Mouse (Mus musculus): ENCODE results near the gene Rabep2. TPM values are rescaled to one million over a fixed set of nuclear protein-coding genes. Genes with fewer than 3 reads are reported as not detected.

Gene Rabep2
- polyA plus RNA-seq, 2 experiments: 30.7 to 35.2 TPM

DNA sequence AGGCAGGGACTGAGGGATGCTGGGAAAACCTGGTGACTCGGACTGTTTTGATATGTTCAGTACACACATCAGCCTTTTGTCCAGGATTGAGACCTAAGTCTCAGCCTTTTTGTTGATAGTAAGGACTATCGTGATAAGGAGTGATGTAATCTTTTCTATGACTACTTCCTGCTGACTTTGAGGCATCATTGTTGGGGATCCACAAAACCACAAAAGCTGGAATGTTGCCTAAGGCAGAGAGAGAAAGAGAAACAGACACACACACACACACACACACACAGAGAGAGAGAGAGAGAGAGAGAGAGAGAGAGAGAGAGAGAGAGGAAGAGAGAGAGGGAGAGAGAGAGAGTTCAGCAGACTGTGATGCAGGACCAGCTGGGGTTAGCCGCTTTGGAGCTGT, 10.1 kb upstream of the Rabep2 start:
- WGBS: 69% methylated on average over 3 of the region's 3 CpGs
- ATAC-seq (ENCODE audit: low FRiP score, low read depth) (no peak), DNase-seq (ENCODE audit: low spot score) (no peak)
- H3K27ac ChIP-seq (replicated peaks; ENCODE audit: low read depth, low read length): no peak overlapping the region
- no peak overlapping the region for H3K9ac ChIP-seq (ENCODE audit: low read depth, low read length, severe bottlenecking)
- H3K9me3 ChIP-seq (ENCODE audit: control insufficient read depth, low read length): no peaks in the 10 kb centered on the region
- no peak for TF ChIP-seq POLR2A (IDR thresholded peaks at IDR 0.05; ENCODE audit: borderline replicate concordance, extremely low read depth, insufficient read depth, insufficient read length)
- H3K4me3 ChIP-seq (replicated peaks; ENCODE audit: low read length): no peak overlapping the region
- no peaks in the 10 kb centered on the region for H3K27me3 ChIP-seq (ENCODE audit: control insufficient read depth, insufficient read depth, low read length)
- H3K36me3 ChIP-seq (ENCODE audit: control insufficient read depth, insufficient read depth, low read length): no peaks in the 10 kb centered on the region
- H3K4me2 ChIP-seq (replicated peaks; ENCODE audit: low read depth, low read length, severe bottlenecking): no peak overlapping the region
- no peaks in the 10 kb centered on the region for H3K4me1 ChIP-seq (ENCODE audit: control insufficient read depth, insufficient read depth, low read length)

DNA sequence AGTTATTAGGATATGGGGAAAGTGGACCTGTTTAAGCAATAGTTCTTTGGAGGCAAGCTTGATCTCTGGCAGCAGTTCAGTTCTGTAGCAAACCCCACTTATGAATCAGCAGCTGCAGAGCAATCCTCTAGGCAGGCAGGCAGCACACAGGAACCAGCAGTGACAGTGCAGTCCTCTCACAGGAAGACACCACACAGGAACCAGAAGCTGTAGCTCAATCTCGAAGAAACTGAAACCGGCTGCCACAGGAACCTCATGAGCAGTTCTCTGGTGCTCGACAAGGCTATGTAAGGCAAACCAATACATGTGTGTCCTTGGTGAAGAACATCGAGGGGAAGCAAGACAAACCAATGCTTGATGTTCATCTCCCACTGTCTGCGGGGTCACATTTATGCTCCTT, 6.8 kb upstream of the Rabep2 start:
- Histone ChIP-seq H3K4me1 (ENCODE audit: control insufficient read depth, insufficient read depth, low read length) (no peaks in the 10 kb centered on the region), H3K4me3 (replicated peaks; ENCODE audit: low read length) (no peak overlapping the region), H3K9ac (ENCODE audit: low read depth, low read length, severe bottlenecking) (no peak overlapping the region), H3K27ac (replicated peaks; ENCODE audit: low read depth, low read length) (no peak overlapping the region), H3K36me3 (ENCODE audit: control insufficient read depth, insufficient read depth, low read length) (no peaks in the 10 kb centered on the region), H3K27me3 (ENCODE audit: control insufficient read depth, insufficient read depth, low read length) (no peaks in the 10 kb centered on the region), H3K9me3 (ENCODE audit: control insufficient read depth, low read length) (no peaks in the 10 kb centered on the region), H3K4me2 (replicated peaks; ENCODE audit: low read depth, low read length, severe bottlenecking) (no peak overlapping the region)
- no peak for TF ChIP-seq POLR2A (IDR thresholded peaks at IDR 0.05; ENCODE audit: borderline replicate concordance, extremely low read depth, insufficient read depth, insufficient read length)
- DNase-seq (ENCODE audit: low spot score) (no peak), ATAC-seq (ENCODE audit: low FRiP score, low read depth) (no peak)
- WGBS: 88% methylated on average over 5 of the region's 5 CpGs

DNA sequence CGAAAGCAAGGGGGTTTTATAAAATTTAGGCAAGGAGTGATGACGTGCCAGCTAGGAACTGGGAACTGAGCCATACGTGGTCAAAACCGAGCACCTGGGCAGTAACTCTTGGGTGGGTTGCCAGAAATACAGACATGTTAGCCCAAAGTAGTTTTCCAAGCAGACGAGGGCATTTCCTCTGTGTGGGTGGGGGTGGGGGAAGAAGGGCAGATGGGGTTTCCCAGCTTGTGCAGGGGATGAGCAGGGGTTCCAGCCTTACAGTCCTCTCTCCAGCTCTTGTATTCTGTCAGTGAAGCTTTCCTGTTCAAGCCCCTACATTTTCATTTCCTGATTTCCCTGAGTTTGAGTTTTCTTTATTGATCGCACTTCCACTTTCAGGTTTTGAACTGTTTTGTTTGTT, 4.4 kb upstream of the Rabep2 start:
- H3K4me1 ChIP-seq (ENCODE audit: control insufficient read depth, insufficient read depth, low read length): peaks cover 8% of the 10 kb centered on the region
- no peak overlapping the region for H3K27ac ChIP-seq (replicated peaks; ENCODE audit: low read depth, low read length)
- no peaks in the 10 kb centered on the region for H3K9me3 ChIP-seq (ENCODE audit: control insufficient read depth, low read length)
- no peaks in the 10 kb centered on the region for H3K36me3 ChIP-seq (ENCODE audit: control insufficient read depth, insufficient read depth, low read length)
- H3K27me3 ChIP-seq (ENCODE audit: control insufficient read depth, insufficient read depth, low read length): no peaks in the 10 kb centered on the region
- 75% methylated on average over 6 of the region's 6 CpGs for WGBS
- H3K4me2 ChIP-seq (replicated peaks; ENCODE audit: low read depth, low read length, severe bottlenecking): no peak overlapping the region
- DNase-seq (ENCODE audit: low spot score) (no peak), ATAC-seq (ENCODE audit: low FRiP score, low read depth) (no peak)
- no peak overlapping the region for H3K4me3 ChIP-seq (replicated peaks; ENCODE audit: low read length)
- no peak overlapping the region for H3K9ac ChIP-seq (ENCODE audit: low read depth, low read length, severe bottlenecking)
- no peak for TF ChIP-seq POLR2A (IDR thresholded peaks at IDR 0.05; ENCODE audit: borderline replicate concordance, extremely low read depth, insufficient read depth, insufficient read length)

DNA sequence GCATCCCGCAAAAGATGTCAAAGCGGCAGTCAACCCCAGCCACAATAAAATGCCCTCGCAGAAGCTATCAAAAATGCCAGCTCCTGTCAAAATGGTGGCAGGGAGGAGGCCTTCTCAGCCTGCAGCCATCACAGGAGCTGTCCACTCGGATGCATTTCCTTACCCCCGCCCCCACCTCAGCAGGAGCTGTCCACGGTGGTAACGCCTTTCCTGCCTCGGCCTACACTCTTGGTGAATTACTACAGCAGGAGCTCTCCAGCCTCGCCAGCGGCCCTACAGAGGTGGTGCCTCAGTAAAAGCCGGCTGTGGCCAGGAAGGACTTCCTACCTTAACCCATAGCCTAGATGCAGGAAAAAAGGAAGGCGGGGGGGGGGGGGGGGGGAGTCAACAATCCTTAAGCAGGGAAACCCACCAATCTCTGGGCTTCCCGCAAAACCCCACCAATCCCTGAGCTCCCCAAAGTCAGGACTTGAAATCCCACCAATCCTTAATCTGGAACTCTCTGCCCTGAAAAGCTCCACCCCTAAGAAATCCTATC, 1.2 kb upstream of the Rabep2 start:
- 48% methylated on average over 12 of the region's 13 CpGs for WGBS
- Histone ChIP-seq H3K4me3 (replicated peaks; ENCODE audit: low read length) (no peak overlapping the region), H3K9ac (ENCODE audit: low read depth, low read length, severe bottlenecking) (no peak overlapping the region), H3K4me1 (ENCODE audit: control insufficient read depth, insufficient read depth, low read length) (peaks cover 13% of the 10 kb centered on the region), H3K9me3 (ENCODE audit: control insufficient read depth, low read length) (no peaks in the 10 kb centered on the region), H3K27me3 (ENCODE audit: control insufficient read depth, insufficient read depth, low read length) (no peaks in the 10 kb centered on the region), H3K36me3 (ENCODE audit: control insufficient read depth, insufficient read depth, low read length) (peaks cover 9% of the 10 kb centered on the region), H3K27ac (replicated peaks; ENCODE audit: low read depth, low read length) (no peak overlapping the region; the same call in 1 of the 2 replicates), H3K4me2 (replicated peaks; ENCODE audit: low read depth, low read length, severe bottlenecking) (peak overlapping the region; percentile 79; the same call in 1 of the 2 replicates)
- DNase-seq (ENCODE audit: low spot score) (no peak), ATAC-seq (ENCODE audit: low FRiP score, low read depth) (no peak)
- TF ChIP-seq POLR2A (IDR thresholded peaks at IDR 0.05; ENCODE audit: borderline replicate concordance, extremely low read depth, insufficient read depth, insufficient read length): no peak

DNA sequence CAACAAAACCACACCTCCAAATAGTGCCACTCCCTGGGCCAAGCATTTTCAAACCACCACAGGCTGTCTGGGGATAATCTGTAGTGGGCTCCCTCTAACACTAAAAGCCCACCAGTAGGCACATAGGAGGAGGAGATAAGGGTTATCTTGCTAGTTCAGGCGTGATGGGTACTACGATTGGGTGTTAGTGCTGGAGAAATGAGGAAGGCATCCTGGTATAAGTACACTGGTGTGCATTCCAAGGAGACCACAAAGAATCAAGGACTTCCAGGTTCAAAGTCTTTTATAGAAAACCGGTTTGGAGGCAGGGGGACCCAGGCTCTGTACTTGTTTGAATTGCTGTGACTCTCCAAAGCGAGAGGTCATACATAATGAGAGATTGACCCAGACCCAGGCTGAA, 405 bp upstream of the Rabep2 start:
- Histone ChIP-seq H3K9me3 (ENCODE audit: control insufficient read depth, low read length) (no peaks in the 10 kb centered on the region), H3K9ac (ENCODE audit: low read depth, low read length, severe bottlenecking) (peak overlapping the region; percentile 80), H3K27me3 (ENCODE audit: control insufficient read depth, insufficient read depth, low read length) (no peaks in the 10 kb centered on the region), H3K27ac (replicated peaks; ENCODE audit: low read depth, low read length) (peak overlapping the region; percentile 91), H3K4me1 (ENCODE audit: control insufficient read depth, insufficient read depth, low read length) (peaks cover 13% of the 10 kb centered on the region), H3K4me3 (replicated peaks; ENCODE audit: low read length) (peak overlapping the region; percentile 73), H3K4me2 (replicated peaks; ENCODE audit: low read depth, low read length, severe bottlenecking) (peak overlapping the region; percentile 79), H3K36me3 (ENCODE audit: control insufficient read depth, insufficient read depth, low read length) (peaks cover 14% of the 10 kb centered on the region)
- DNase-seq (ENCODE audit: low spot score): no peak
- ATAC-seq (ENCODE audit: low FRiP score, low read depth): no peak
- WGBS: 17% methylated on average over 4 of the region's 4 CpGs
- no peak for TF ChIP-seq POLR2A (IDR thresholded peaks at IDR 0.05; ENCODE audit: borderline replicate concordance, extremely low read depth, insufficient read depth, insufficient read length)

DNA sequence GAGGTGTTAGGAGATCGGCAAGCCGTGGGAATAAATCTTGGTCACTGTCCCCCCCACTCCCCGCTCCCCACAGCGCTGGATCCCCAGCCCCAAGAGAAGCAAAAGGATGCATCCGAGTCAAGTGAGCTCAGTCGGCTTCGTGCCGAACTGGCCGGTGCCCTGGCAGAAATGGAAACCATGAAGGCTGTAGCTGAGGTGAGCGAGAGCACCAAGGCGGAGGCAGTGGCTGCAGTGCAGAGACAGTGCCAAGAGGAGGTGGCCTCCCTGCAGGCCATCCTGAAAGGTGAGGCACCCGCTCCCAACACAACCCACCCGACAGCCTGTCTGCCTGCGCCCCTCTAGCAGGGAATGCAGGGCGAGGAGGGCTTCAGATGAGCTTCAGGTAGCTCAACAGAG, 942 bp downstream of the Rabep2 start:
- 31% methylated on average over 15 of the region's 15 CpGs for WGBS
- peaks cover 13% of the 10 kb centered on the region for H3K4me1 ChIP-seq (ENCODE audit: control insufficient read depth, insufficient read depth, low read length)
- peak overlapping the region; percentile 80 for H3K9ac ChIP-seq (ENCODE audit: low read depth, low read length, severe bottlenecking)
- H3K4me2 ChIP-seq (replicated peaks; ENCODE audit: low read depth, low read length, severe bottlenecking): peak overlapping the region; percentile 79
- TF ChIP-seq POLR2A (IDR thresholded peaks at IDR 0.05; ENCODE audit: borderline replicate concordance, extremely low read depth, insufficient read depth, insufficient read length): no peak
- H3K27ac ChIP-seq (replicated peaks; ENCODE audit: low read depth, low read length): no peak overlapping the region
- DNase-seq (ENCODE audit: low spot score) (no peak), ATAC-seq (ENCODE audit: low FRiP score, low read depth) (no peak)
- H3K4me3 ChIP-seq (replicated peaks; ENCODE audit: low read length): peak overlapping the region; percentile 73
- H3K27me3 ChIP-seq (ENCODE audit: control insufficient read depth, insufficient read depth, low read length): no peaks in the 10 kb centered on the region
- H3K9me3 ChIP-seq (ENCODE audit: control insufficient read depth, low read length): no peaks in the 10 kb centered on the region
- peaks cover 23% of the 10 kb centered on the region for H3K36me3 ChIP-seq (ENCODE audit: control insufficient read depth, insufficient read depth, low read length)

Measured in limb, embryonic 14.5 days (tissue).